Mouse (Mus musculus) ES-Bruce4 (cell line): ENCODE data around the gene Gm11084. TPM values are rescaled to one million over a fixed set of nuclear protein-coding genes. Genes with fewer than 3 reads are reported as not detected.

Experiments
- H3K27ac ChIP-seq: 2 replicates; pipeline ENCODE4 v1.5.1; 2012; ENCODE audit warnings: low read length, inconsistent platforms; ENCODE audit not compliant: insufficient read depth
- H3K27me3 ChIP-seq: 2 replicates; pipeline ENCODE4 v1.6.1; 2012; ENCODE audit warnings: mild to moderate bottlenecking, low read length, inconsistent platforms; ENCODE audit not compliant: control insufficient read depth, poor library complexity, insufficient read depth, severe bottlenecking
- H3K36me3 ChIP-seq: 2 replicates; pipeline ENCODE4 v1.6.1; 2012; ENCODE audit warnings: inconsistent platforms, mild to moderate bottlenecking, low read length, moderate library complexity; ENCODE audit not compliant: control insufficient read depth, poor library complexity, insufficient read depth, severe bottlenecking
- H3K4me1 ChIP-seq: one replicate; pipeline ENCODE4 v1.8.1; 2011; ENCODE audit warnings: low read length; ENCODE audit not compliant: control insufficient read depth, insufficient read depth
- H3K4me3 ChIP-seq: 2 replicates; pipeline ENCODE4 v1.5.1; 2011; ENCODE audit warnings: low read depth, mild to moderate bottlenecking, low read length
- H3K9ac ChIP-seq: 2 replicates; pipeline ENCODE4 v1.6.1; 2012; ENCODE audit warnings: low read depth, mild to moderate bottlenecking, inconsistent platforms; ENCODE audit not compliant: poor library complexity, severe bottlenecking
- H3K9me3 ChIP-seq: replicated peaks from 2 replicates; pipeline ENCODE4 v1.6.1; 2012; ENCODE audit warnings: mild to moderate bottlenecking, low read length, inconsistent platforms; ENCODE audit not compliant: control insufficient read depth, poor library complexity, insufficient read depth, severe bottlenecking
- CTCF ChIP-seq: IDR thresholded peaks from one replicate; pipeline ENCODE4 v1.8.1; 2011; ENCODE audit warnings: low read depth, low read length
- EP300 ChIP-seq: IDR thresholded peaks from 2 replicates; pipeline ENCODE4 v1.6.1; 2011; ENCODE audit warnings: low read depth, low read length; ENCODE audit not compliant: insufficient read depth
- POLR2A ChIP-seq: IDR thresholded peaks from one replicate; pipeline ENCODE4 v1.8.1; 2011; ENCODE audit warnings: low read length; ENCODE audit not compliant: insufficient read depth
- polyA plus RNA-seq: library from polyadenylated mRNA; stranded (reverse); fragments of >200 nt; gene quantifications from 2 replicates; pipeline ENCODE4 v1.2.4, GENCODE M21; 2011; ENCODE audit warnings: low read depth; ENCODE audit not compliant: missing spikeins, insufficient read depth, insufficient read length

Gm11084 gene
- polyA plus RNA-seq = not detected in 2 replicates

DNA sequence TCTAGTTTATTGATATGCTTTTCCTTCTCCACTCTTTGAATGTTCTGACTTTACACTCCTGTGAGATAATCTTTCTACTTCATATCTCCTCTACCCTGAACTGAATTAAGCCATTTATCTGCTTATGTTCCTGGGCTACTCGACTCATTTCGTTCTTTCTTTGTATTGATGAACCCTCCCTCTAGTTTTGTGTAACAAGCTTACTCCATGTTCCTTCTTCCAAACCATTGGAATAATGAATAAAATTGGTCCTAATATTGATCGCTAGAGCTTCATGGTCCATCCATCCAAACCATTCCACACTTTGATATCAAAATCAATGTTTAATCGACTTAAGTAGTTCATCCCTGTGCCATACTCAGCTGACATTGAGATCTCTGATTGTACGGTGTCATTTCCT, at the start of gene Gm11084:
Gm11084 (minus strand) TSS at position 101 of the 400 bp plus-strand sequence.
- H3K9ac ChIP-seq = no peak within 1 kb of the TSS
- TF ChIP-seq CTCF = no peak
- peaks cover 9% of the 10 kb centered on the region for H3K4me1 ChIP-seq
- H3K4me3 ChIP-seq = no peak within 1 kb of the TSS
- H3K27me3 ChIP-seq = no peaks in the 10 kb centered on the region
- peaks cover 13% of the 10 kb centered on the region for H3K9me3 ChIP-seq
- H3K36me3 ChIP-seq = no peaks in the 10 kb centered on the region; the same call in 1 of the 2 replicates
- peak within 1 kb of the TSS; percentile 72 for H3K27ac ChIP-seq

DNA sequence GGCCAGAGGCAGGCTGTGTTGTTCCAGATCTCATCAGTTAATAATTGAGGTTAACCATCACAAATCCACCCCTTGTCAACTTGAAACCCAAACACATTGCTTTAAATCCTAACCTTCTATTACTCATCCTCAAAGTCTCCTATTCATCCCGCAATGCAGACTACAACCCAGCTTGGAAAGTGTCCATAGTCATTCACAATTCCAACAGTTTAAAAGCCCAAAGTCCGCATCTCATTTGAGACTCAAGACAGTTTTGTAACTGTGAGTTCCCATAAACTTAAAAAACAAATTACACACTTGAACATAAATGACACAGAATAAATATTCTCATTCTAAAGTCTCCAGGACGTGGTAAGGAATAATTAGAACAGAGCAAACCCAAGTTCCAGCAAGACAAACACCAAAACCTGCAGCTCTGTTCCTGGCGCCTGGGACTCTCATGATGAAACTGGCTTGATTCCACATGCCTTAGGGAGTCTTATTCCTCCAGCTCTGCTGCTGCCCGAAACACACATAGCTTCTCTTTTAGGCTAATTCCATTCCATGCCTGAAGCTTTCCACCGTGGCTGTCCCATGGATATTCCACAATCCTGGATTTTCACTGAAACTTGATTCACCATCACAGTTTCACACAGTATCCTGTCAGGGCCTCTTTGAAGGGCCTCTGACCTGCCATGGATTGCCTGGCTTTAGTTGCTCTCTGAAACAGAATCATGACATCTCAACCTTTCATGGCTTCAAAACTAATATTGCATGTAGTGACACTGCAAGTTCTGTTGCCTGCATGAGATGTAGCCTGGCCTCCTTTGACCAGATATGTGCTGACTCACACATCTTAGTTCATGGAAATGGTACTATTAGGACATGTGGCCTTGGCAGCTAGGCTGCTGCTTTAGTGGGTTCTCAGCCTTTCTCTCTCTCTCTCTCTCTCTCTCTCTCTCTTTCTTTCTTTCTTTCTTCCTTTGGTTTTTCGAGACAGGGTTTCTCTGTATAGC, 44.8 kb upstream of the Gm11084 start:
- no peak overlapping the region for H3K27ac ChIP-seq
- no peak overlapping the region for H3K9ac ChIP-seq
- H3K36me3 ChIP-seq = no peaks in the 10 kb centered on the region
- H3K4me3 ChIP-seq = no peak overlapping the region
- TF ChIP-seq POLR2A = no peak
- no peak for TF ChIP-seq CTCF
- no peak for TF ChIP-seq EP300
- no peaks in the 10 kb centered on the region for H3K27me3 ChIP-seq
- H3K9me3 ChIP-seq = no peaks in the 10 kb centered on the region
- H3K4me1 ChIP-seq = no peaks in the 10 kb centered on the region

DNA sequence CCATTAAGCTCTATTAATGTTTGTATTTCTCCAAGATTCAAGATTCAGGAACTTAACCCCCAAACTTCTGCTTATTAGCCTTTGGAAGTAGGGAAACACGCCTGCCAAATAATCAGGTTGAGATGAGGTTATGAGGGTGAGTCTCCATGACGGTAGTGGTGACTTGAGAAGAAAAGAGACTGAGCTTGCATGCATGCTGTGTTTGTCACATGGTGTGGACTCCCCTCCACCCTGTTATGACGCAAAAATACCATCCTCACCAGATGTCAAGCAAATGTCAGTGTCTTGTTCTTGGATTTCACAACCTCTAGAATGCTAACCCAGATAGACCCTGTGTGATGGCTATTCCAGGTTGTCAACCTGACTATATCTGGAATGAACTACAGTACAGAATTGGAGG, 43.3 kb upstream of the Gm11084 start:
- no peak overlapping the region for H3K4me3 ChIP-seq
- H3K9me3 ChIP-seq = no peaks in the 10 kb centered on the region
- no peak overlapping the region for H3K27ac ChIP-seq
- H3K4me1 ChIP-seq = no peaks in the 10 kb centered on the region
- no peaks in the 10 kb centered on the region for H3K36me3 ChIP-seq
- no peak overlapping the region for H3K9ac ChIP-seq
- H3K27me3 ChIP-seq = no peaks in the 10 kb centered on the region
- TF ChIP-seq EP300 (no peak), POLR2A (no peak)

DNA sequence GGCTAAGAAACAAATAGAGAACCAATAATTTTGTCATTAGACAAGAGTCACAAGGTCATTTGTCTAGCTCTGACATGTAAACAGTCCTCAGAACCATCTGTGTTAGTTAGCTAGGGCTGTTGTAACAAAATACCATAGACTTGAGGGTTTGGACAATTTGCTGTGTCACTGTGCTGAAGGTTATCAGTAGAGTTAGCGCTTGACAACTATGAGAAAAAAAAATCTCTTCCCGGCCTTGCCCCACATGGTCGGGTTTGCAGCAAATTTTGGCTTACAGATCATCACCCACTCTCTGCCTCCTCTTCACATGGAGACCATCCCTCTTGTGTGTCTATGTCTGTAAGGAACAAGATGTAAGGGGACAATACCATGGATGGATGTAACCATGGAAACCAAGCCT, 41.5 kb upstream of the Gm11084 start:
- no peaks in the 10 kb centered on the region for H3K9me3 ChIP-seq
- TF ChIP-seq EP300 = no peak
- no peak for TF ChIP-seq CTCF
- no peak for TF ChIP-seq POLR2A
- H3K27me3 ChIP-seq = no peaks in the 10 kb centered on the region
- H3K9ac ChIP-seq = no peak overlapping the region
- peak overlapping the region; percentile 58; the same call in 1 of the 2 replicates for H3K27ac ChIP-seq
- no peaks in the 10 kb centered on the region for H3K36me3 ChIP-seq
- H3K4me1 ChIP-seq = no peaks in the 10 kb centered on the region
- no peak overlapping the region for H3K4me3 ChIP-seq

DNA sequence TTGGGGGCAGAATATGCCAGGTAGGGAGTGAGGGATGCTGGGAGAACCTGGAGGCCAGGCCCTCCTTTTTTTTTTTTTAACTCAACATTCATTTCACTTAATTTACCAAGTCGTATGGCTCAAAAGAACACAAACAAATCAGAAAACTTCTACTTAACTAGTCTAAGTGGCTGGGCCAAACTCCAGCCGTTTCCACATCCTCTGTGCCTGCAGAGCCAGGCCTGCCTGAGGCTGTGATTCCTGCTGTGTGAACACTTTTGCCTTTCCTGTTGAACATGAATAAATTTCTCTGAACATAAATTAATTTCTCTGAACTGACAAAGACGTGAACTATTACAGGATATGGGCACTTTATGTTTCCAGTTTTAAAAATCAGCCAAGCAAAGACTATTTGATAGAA, 40.6 kb upstream of the Gm11084 start:
- H3K27ac ChIP-seq = no peak overlapping the region

DNA sequence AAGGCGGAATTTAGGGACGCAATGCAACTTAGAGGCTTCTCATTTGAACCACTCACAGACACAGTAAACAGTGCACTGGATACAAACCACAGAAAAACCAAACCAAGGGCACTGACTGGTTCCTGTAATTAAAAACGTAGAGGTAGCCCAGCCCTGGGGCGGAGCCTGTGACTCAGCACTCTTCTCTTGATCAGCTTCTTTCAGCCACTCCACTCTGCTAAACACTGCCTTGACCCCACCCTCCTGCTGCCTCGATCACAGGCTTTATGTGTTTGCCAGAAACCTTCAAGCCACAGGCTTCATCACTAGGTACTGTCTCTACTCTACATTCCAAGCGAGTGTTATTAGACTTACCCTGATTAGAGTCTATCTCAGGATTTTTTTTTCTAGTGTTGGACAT, 37.3 kb upstream of the Gm11084 start:
- Histone ChIP-seq H3K36me3 (no peaks in the 10 kb centered on the region), H3K4me3 (no peak overlapping the region), H3K4me1 (peaks cover 12% of the 10 kb centered on the region), H3K27me3 (no peaks in the 10 kb centered on the region), H3K9ac (peak overlapping the region; percentile 35; the same call in 1 of the 2 replicates), H3K9me3 (no peaks in the 10 kb centered on the region), H3K27ac (peak overlapping the region; percentile 98)
- TF ChIP-seq POLR2A (peak; percentile 24), CTCF (no peak), EP300 (peak; percentile 96)

More for the DNA sequence above, 40.6 kb upstream of the Gm11084 start:
- H3K27me3 ChIP-seq = no peaks in the 10 kb centered on the region
- no peak overlapping the region for H3K9ac ChIP-seq
- no peaks in the 10 kb centered on the region for H3K36me3 ChIP-seq
- H3K9me3 ChIP-seq = no peaks in the 10 kb centered on the region
- TF ChIP-seq POLR2A (no peak), CTCF (no peak), EP300 (no peak)
- H3K4me1 ChIP-seq = no peaks in the 10 kb centered on the region
- no peak overlapping the region for H3K4me3 ChIP-seq
